Mouse (Mus musculus) heart, embryonic 14.5 days (tissue): ENCODE data around the gene F2r. TPM values are rescaled to one million over a fixed set of nuclear protein-coding genes. Genes with fewer than 3 reads are reported as not detected.

ENCODE experiments used
- ATAC-seq: fragments of 200-750 bp; cut with Nextera tagmentation; 2 replicates; pipeline ENCODE4 v1.8.0; 2017; ENCODE audit warnings: low read depth, moderate TSS enrichment; ENCODE audit not compliant: insufficient number of reproducible peaks, insufficient read depth, low FRiP score
- H3K27ac ChIP-seq, 2 experiments: fragments of 200-500 bp in 1 of 2; fragments of 300-500 bp in 1 of 2; sonication (generic) in 1 of 2; replicated peaks in 1 of 2; 2 replicates each; pipeline ENCODE4 v1.5.1; 2012 to 2014; ENCODE audit warnings: low read depth in 2 of 2, low read length in 2 of 2, control low read depth in 1 of 2, mild to moderate bottlenecking in 1 of 2, mixed read lengths in 1 of 2; ENCODE audit not compliant: control insufficient read depth in 1 of 2, insufficient read depth in 1 of 2
- H3K27me3 ChIP-seq: fragments of 300-500 bp; sonication (generic); 2 replicates; pipeline ENCODE4 v1.6.1; 2014; ENCODE audit warnings: mild to moderate bottlenecking, low read length, control low read depth; ENCODE audit not compliant: control insufficient read depth, insufficient read depth
- H3K36me3 ChIP-seq: fragments of 300-500 bp; sonication (generic); 2 replicates; pipeline ENCODE4 v1.6.1; 2014; ENCODE audit warnings: mild to moderate bottlenecking, control low read depth, low read length, mixed read lengths; ENCODE audit not compliant: control insufficient read depth, insufficient read depth
- H3K4me1 ChIP-seq, 2 experiments: fragments of 200-500 bp in 1 of 2; fragments of 300-500 bp in 1 of 2; sonication (generic) in 1 of 2; 2 replicates each; pipeline ENCODE4 v1.6.1; 2012 to 2014; ENCODE audit warnings: low read length in 2 of 2, control low read depth in 1 of 2, mixed read lengths in 1 of 2; ENCODE audit not compliant: control insufficient read depth in 2 of 2, insufficient read depth in 2 of 2
- H3K4me2 ChIP-seq: fragments of 300-500 bp; sonication (generic); 2 replicates; pipeline ENCODE4 v1.6.1; 2014; ENCODE audit warnings: mild to moderate bottlenecking, low read length
- H3K4me3 ChIP-seq, 2 experiments: fragments of 200-500 bp in 1 of 2; fragments of 300-500 bp in 1 of 2; sonication (generic) in 1 of 2; 2 replicates each; pipeline ENCODE4 v1.5.1; 2012 to 2014; ENCODE audit warnings: low read length in 2 of 2, mild to moderate bottlenecking in 2 of 2, control low read depth in 1 of 2, low read depth in 1 of 2, moderate library complexity in 1 of 2; ENCODE audit not compliant: control insufficient read depth in 1 of 2, insufficient read depth in 1 of 2
- H3K9ac ChIP-seq: fragments of 300-500 bp; sonication (generic); 2 replicates; pipeline ENCODE4 v1.6.1; 2014; ENCODE audit warnings: mild to moderate bottlenecking, low read length
- H3K9me3 ChIP-seq: fragments of 300-500 bp; sonication (generic); 2 replicates; pipeline ENCODE4 v1.6.1; 2016; ENCODE audit warnings: low read length, control low read depth; ENCODE audit not compliant: control insufficient read depth
- WGBS: fragments of 180-500 bp; shearing (Covaris S2); extraction: QIAGEN DNeasy Blood & Tissue Kit; methylation state at CpG from one replicate; pipeline ENCODE4 v1.1.7; 2014; 5-methylcytosine and 5-hydroxymethylcytosine counted together
- polyA plus RNA-seq: library from polyadenylated mRNA; unstranded; fragments of >200 nt; fragmentation: Nextera tagmentation; extraction: Ambion mirVana; gene quantifications from 2 replicates; pipeline ENCODE4 v1.2.1, GENCODE M21; 2014

F2r gene
- polyA plus RNA-seq, 1 experiment from 2014 or later = 133 TPM

GRCm38 (mm10) chr13:95581850-95582249 is 36.4 kb downstream of the F2r start:
- no peak overlapping the region for H3K9ac ChIP-seq
- no peak for ATAC-seq
- H3K4me1 ChIP-seq = peaks cover 6 to 8% of the 10 kb centered on the region in 2 experiments; a peak in 2 of 4 replicates
- no peak overlapping the region for H3K4me2 ChIP-seq
- WGBS = 74% methylated on average over 1 of the region's 1 CpGs
- H3K27me3 ChIP-seq = no peaks in the 10 kb centered on the region
- H3K9me3 ChIP-seq = no peaks in the 10 kb centered on the region
- no peak overlapping the region for H3K4me3 ChIP-seq
- no peaks in the 10 kb centered on the region for H3K36me3 ChIP-seq
- H3K27ac ChIP-seq = no peak overlapping the region

GRCm38 (mm10) chr13:95578016-95578697 is 40.1 kb downstream of the F2r start:
- Histone ChIP-seq H3K9me3 (no peaks in the 10 kb centered on the region), H3K4me1 (peaks cover 0 to 1% of the 10 kb centered on the region in 2 experiments; a peak in 1 of 4 replicates), H3K4me2 (no peak overlapping the region), H3K27ac (no peak overlapping the region), H3K27me3 (no peaks in the 10 kb centered on the region), H3K36me3 (no peaks in the 10 kb centered on the region), H3K4me3 (no peak overlapping the region), H3K9ac (no peak overlapping the region)
- WGBS = 89% methylated on average over 5 of the region's 5 CpGs
- ATAC-seq = no peak

GRCm38 (mm10) chr13:95570877-95571276 is 47.4 kb downstream of the F2r start:
- no peaks in the 10 kb centered on the region for H3K36me3 ChIP-seq
- H3K4me2 ChIP-seq = no peak overlapping the region
- 91% methylated on average over 4 of the region's 4 CpGs for WGBS
- H3K27me3 ChIP-seq = no peaks in the 10 kb centered on the region
- H3K9me3 ChIP-seq = 0 out of 2 replicates have a peak, but pooled peaks cover 3% of the 10 kb centered on the region
- no peaks in the 10 kb centered on the region for H3K4me1 ChIP-seq
- H3K27ac ChIP-seq = no peak overlapping the region
- H3K9ac ChIP-seq = no peak overlapping the region
- ATAC-seq = no peak
- no peak overlapping the region for H3K4me3 ChIP-seq

GRCm38 (mm10) chr13:95569326-95569725 is 49.0 kb downstream of the F2r start:
- H3K4me1 ChIP-seq = no peaks in the 10 kb centered on the region
- H3K27ac ChIP-seq = no peak overlapping the region
- H3K9me3 ChIP-seq = 0 out of 2 replicates have a peak, but pooled peaks cover 3% of the 10 kb centered on the region
- H3K4me3 ChIP-seq = no peak overlapping the region
- H3K36me3 ChIP-seq = no peaks in the 10 kb centered on the region
- ATAC-seq = no peak
- H3K9ac ChIP-seq = no peak overlapping the region
- H3K4me2 ChIP-seq = no peak overlapping the region
- no peaks in the 10 kb centered on the region for H3K27me3 ChIP-seq

GRCm38 (mm10) chr13:95568336-95568735 is 50.0 kb downstream of the F2r start:
- WGBS = 92% methylated on average over 3 of the region's 3 CpGs
- Histone ChIP-seq H3K9me3 (0 out of 2 replicates have a peak, but pooled peaks cover 3% of the 10 kb centered on the region), H3K4me3 (no peak overlapping the region), H3K4me2 (no peak overlapping the region), H3K27me3 (no peaks in the 10 kb centered on the region), H3K36me3 (no peaks in the 10 kb centered on the region), H3K27ac (no peak overlapping the region), H3K4me1 (no peaks in the 10 kb centered on the region), H3K9ac (no peak overlapping the region)
- no peak for ATAC-seq

GRCm38 (mm10) chr13:95566841-95567551 is 51.3 kb downstream of the F2r start:
- peaks cover 3 to 6% of the 10 kb centered on the region in 2 experiments; a peak in 2 of 4 replicates for H3K4me1 ChIP-seq
- 89% methylated on average over 15 of the region's 15 CpGs for WGBS
- no peak overlapping the region for H3K4me2 ChIP-seq
- no peak for ATAC-seq
- H3K9me3 ChIP-seq = 0 out of 2 replicates have a peak, but pooled peaks cover 3% of the 10 kb centered on the region
- no peak overlapping the region for H3K4me3 ChIP-seq
- no peaks in the 10 kb centered on the region for H3K36me3 ChIP-seq
- no peak overlapping the region for H3K9ac ChIP-seq
- no peak overlapping the region for H3K27ac ChIP-seq
- no peaks in the 10 kb centered on the region for H3K27me3 ChIP-seq

GRCm38 (mm10) chr13:95563693-95564092 is 54.6 kb downstream of the F2r start:
- Histone ChIP-seq H3K27ac (no peak overlapping the region), H3K9ac (no peak overlapping the region), H3K4me1 (peaks cover 3 to 6% of the 10 kb centered on the region in 2 experiments; a peak in 2 of 4 replicates), H3K4me2 (no peak overlapping the region), H3K4me3 (no peak overlapping the region), H3K27me3 (no peaks in the 10 kb centered on the region), H3K9me3 (no peaks in the 10 kb centered on the region), H3K36me3 (no peaks in the 10 kb centered on the region)
- 1% methylated on average over 3 of the region's 3 CpGs for WGBS
- no peak for ATAC-seq
